Mouse (Mus musculus) adipocyte (in vitro differentiated cells): ENCODE data around the gene Grap2.
"Not testable (repeated sequence)": the region's sequence is repeated elsewhere in the genome, so short reads cannot be mapped to it uniquely, and the experiment has no call there.

Experiments
- DNase-seq: peaks from one replicate; pipeline ENCODE4 v3.0.0-alpha.2; 2016; ENCODE audit warnings: low spot score

Grap2 gene

GRCm38 (mm10) chr15:80566696-80567095 lies 5.7 kb upstream of the Grap2 start:
- no peak for DNase-seq

- DNase-seq, result no peak
Measured at GRCm38 (mm10) chr15:80567139-80567538, 5.3 kb upstream of the Grap2 start.

DNA sequence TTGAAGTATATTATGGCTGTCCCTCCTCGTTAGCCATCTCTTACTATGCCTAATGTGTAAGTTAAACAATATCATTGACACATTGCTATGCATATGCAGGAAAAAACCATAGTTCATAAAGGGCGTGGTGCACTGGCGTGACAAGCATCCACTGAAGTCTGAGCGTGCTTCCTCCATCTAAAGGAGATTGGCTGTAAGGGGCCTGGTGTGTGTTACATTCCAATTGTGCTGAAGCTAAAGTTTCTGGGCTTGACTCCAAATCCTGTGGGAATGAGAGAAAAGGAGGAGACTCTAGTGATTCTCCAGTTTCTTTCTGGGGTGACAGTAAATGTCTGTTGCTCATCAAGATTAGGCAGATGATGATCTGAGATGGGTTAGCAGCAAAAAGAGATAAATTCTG lies 4.7 kb upstream of the Grap2 start:
- no peak for DNase-seq

GRCm38 (mm10) chr15:80569205-80569604 lies 3.2 kb upstream of the Grap2 start:
- DNase-seq, result no peak

GRCm38 (mm10) chr15:80570226-80570625 lies 2.2 kb upstream of the Grap2 start:
- DNase-seq, result no peak

GRCm38 (mm10) chr15:80571611-80572010 lies 783 bp upstream of the Grap2 start:
- DNase-seq, result no peak

GRCm38 (mm10) chr15:80572811-80573520 lies 572 bp downstream of the Grap2 start:
- DNase-seq, result no peak

DNA sequence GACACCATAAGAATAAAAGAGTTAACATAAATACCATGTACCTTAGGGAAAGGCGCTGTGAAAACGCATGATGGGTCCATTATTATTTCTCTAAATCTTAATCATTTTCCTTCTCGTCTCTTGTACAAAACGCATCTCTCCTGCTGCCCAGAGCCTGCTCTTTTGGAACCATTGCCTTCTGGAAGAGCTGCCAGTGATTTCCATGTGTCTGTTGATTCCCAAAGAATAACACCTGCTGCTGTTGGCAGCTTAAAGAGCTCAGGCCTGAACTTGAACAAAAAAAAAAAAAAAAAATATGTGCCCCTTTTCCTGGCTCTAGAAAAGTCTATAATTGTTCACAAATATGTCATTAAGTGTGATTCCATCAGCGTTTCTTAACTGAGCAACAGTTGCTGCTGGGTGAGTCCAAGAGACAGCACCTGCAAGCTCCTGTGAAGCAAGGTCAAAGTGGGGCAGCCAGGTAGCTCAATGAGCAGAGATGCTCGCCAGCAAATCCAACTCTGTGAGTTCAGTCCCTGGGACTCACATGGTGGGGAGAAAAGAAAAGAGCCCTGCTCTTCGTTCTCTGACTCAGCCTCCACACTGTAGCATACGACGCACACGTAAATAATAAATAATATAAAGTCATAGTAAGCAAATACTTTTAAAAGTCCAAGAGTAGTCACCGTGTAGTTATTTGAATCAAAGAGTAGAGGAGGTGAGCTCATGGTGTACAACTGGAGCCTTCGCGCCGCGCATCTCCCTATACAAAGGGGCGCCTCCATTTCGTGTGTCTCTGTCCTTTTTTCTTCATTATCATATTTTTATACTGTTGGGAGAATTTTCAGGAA lies 2.0 kb downstream of the Grap2 start:
- DNase-seq, result no peak

- DNase-seq, result no peak
Measured at GRCm38 (mm10) chr15:80575817-80576370, 3.5 kb downstream of the Grap2 start.

DNA sequence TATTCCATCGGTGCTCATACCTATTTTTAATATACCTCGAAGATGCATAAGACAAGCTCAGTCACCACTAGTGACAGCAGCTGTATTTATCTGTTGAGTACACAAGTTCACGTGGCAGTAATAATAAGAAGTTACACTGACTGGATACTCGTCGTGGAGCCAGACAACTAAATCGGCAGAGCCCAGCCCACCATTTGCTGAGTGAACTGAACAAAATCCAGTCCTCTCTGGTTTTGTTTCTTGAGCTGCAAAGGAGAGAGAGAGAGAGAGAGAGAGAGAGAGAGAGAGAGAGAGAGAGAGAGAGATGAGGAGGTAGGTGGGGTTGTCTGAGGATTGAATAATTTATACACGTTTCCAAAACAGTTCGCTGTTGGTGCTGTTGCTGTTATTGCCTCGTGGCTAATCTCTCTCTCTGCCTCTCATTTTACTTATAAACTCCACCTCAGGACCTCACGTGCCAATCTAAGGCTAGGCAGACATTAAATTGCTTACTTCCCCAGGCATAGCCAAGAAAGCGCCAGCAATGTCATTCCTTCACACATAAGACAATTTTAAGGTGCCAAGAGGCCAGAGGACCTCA lies 4.1 kb downstream of the Grap2 start:
- no peak for DNase-seq

GRCm38 (mm10) chr15:80577166-80577960 lies 5.0 kb downstream of the Grap2 start:
- no peak for DNase-seq

DNA sequence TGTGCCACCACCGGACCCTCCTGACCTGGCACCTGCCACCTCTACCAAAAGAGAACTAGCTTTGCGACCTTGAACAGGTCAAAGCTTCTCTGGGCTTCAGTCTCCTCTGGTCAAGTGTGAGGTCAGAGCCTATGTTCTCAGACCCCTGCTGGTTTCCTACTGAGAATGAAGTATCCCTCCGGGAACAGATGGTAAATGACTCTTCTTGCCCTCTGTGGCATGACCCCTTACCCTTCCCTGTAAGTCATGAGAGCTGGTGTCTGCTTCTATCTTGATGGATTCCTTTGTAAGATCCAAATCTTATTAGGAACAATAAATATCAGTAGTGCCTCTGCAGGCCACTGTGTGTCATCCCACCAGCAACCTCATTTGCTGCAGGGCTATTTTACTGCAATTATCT lies 6.7 kb downstream of the Grap2 start:
- DNase-seq, result no peak

GRCm38 (mm10) chr15:80580585-80580984 lies 8.2 kb downstream of the Grap2 start:
- not testable (repeated sequence) for DNase-seq

- peak; percentile 10 for DNase-seq
Measured at GRCm38 (mm10) chr15:80582581-80583495, 10.4 kb downstream of the Grap2 start.

- no peak for DNase-seq
Measured at GRCm38 (mm10) chr15:80586296-80586695, 13.9 kb downstream of the Grap2 start.

GRCm38 (mm10) chr15:80590641-80591040 lies 18.2 kb downstream of the Grap2 start:
- DNase-seq, result no peak

DNA sequence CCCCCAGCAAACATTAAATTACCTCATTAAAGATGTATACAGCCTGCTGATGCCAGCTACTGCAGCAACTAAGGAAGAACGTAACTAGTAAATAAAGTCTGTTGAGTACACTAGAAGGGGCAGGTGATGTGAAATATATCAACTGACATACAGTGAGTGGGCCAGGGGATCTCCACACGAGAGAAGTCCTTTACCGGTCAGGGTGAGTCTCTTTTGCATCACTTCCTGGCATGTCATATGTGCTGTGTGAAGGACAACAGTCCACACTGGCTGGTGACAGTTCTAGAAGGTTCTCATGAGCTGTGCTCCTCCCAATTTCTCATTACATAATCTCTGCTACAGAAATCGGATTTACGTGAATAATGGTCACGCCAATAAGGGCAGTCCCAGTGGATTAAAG lies 20.3 kb downstream of the Grap2 start:
- no peak for DNase-seq

- no peak for DNase-seq
Measured at GRCm38 (mm10) chr15:80593877-80594276, 21.5 kb downstream of the Grap2 start.

- DNase-seq, result no peak
Measured at GRCm38 (mm10) chr15:80598750-80599149, 26.4 kb downstream of the Grap2 start.

DNA sequence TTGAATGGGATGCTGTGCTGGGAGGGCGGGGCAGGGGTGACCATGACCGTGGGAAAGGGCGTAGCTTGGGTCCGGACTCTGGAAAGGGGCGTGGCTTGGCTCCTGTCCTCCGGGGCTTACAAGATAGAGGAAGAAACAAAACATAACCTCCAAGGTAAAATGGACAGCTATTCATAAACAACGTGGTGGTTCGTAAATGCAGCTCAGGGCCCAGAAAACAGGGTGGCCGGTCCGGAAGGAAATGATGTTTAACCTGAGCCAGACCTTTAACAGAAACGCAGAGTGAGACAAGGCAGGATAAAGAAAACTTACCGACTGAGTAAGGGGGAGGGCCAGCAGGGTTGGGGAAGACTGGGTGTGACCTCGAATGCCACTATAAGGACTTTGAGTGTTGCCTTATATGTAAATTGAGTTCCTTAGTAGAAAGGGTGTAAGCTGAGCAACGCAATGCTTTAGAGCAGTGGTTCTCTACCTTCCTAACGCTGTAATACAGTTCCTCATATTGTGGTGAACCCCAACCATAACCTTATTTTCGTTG lies 26.9 kb downstream of the Grap2 start:
- no peak for DNase-seq

DNA sequence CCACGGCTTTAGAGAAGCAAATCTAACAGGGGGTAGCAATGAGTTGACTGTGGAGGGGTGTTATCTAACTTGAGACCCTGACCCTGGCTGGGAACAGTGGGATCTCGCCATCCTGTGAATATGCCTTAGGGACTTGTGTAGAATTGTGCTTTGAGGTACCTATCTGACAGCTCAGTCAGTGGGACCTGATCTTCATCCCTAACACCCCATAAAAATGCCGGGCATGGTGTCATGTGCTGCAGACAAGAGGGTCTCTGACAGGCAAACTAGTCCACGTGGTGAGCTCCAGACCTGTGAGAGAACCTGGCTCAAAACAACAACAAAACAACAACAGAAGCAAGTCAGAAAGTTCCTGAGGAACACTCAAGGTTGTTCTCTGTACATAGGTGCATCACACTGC lies 27.4 kb downstream of the Grap2 start:
- DNase-seq, result no peak
